Mouse (Mus musculus) heart, postnatal 0 days (tissue): Measurements from ENCODE around the gene Chrna5. TPM values are rescaled to one million over a fixed set of nuclear protein-coding genes. Genes with fewer than 3 reads are reported as not detected.
A peak's percentile ranks its signal among the peaks of the same experiment; 100 is the strongest.

Experiments used
- ATAC-seq: fragments of 200-750 bp; cut with Nextera tagmentation; 2 replicates; pipeline ENCODE4 v1.8.0; 2017; ENCODE audit warnings: low read depth, moderate number of reproducible peaks, moderate library complexity; ENCODE audit not compliant: insufficient read depth
- DNase-seq: peaks from one replicate; pipeline ENCODE4 v3.0.0-alpha.2; 2016; ENCODE audit warnings: low spot score
- H3K27ac ChIP-seq: fragments of 300-500 bp; sonication (generic); 2 replicates; pipeline ENCODE4 v1.5.1; 2014; ENCODE audit warnings: low read depth, mild to moderate bottlenecking
- H3K27me3 ChIP-seq: fragments of 300-500 bp; sonication (generic); 2 replicates; pipeline ENCODE4 v1.6.1; 2014; ENCODE audit warnings: low read length, mixed read lengths; ENCODE audit not compliant: control insufficient read depth, insufficient read depth
- H3K36me3 ChIP-seq: fragments of 300-500 bp; sonication (generic); replicated peaks from 2 replicates; pipeline ENCODE4 v1.6.1; 2014; ENCODE audit warnings: low read length, mixed read lengths; ENCODE audit not compliant: control insufficient read depth, insufficient read depth
- H3K4me1 ChIP-seq: fragments of 300-500 bp; sonication (generic); 2 replicates; pipeline ENCODE4 v1.6.1; 2014; ENCODE audit warnings: antibody characterized with exemption; ENCODE audit not compliant: control insufficient read depth, insufficient read depth
- H3K4me2 ChIP-seq: fragments of 300-500 bp; sonication (generic); 2 replicates; pipeline ENCODE4 v1.6.1; 2014; ENCODE audit warnings: low read depth, mild to moderate bottlenecking, low read length, moderate library complexity
- H3K4me3 ChIP-seq: fragments of 300-500 bp; sonication (generic); 2 replicates; pipeline ENCODE4 v1.5.1; 2014; ENCODE audit warnings: low read depth, low read length
- H3K9ac ChIP-seq: fragments of 300-500 bp; sonication (generic); replicated peaks from 2 replicates; pipeline ENCODE4 v1.6.1; 2014; ENCODE audit warnings: low read depth, low read length, mixed read lengths
- H3K9me3 ChIP-seq: fragments of 300-500 bp; sonication (generic); replicated peaks from 2 replicates; pipeline ENCODE4 v1.6.1; 2016; ENCODE audit warnings: low read length; ENCODE audit not compliant: control insufficient read depth
- CTCF ChIP-seq: IDR thresholded peaks from 2 replicates; pipeline ENCODE4 v1.5.1; 2016; ENCODE audit warnings: antibody characterized with exemption, control low read depth, low read depth
- EP300 ChIP-seq: IDR thresholded peaks from 2 replicates; pipeline ENCODE4 v1.6.1; 2016; ENCODE audit warnings: antibody characterized with exemption, low read depth
- WGBS: fragments of 180-500 bp; shearing (Covaris S2); extraction: QIAGEN DNeasy Blood & Tissue Kit; methylation state at CpG from one replicate; pipeline ENCODE4 v1.1.7; 2014; 5-methylcytosine and 5-hydroxymethylcytosine counted together
- polyA plus RNA-seq: library from polyadenylated mRNA; unstranded; fragments of >200 nt; fragmentation: Nextera tagmentation; extraction: Ambion mirVana; gene quantifications from 2 replicates; pipeline ENCODE4 v1.2.1, GENCODE M21; 2015
- total RNA-seq: library from RNA; depleted of rRNA; stranded (reverse); fragments of >200 nt; gene quantifications from 2 replicates; pipeline ENCODE4 v1.2.3, GENCODE M21; 2014; ENCODE audit warnings: low replicate concordance

Chrna5 gene
- total and polyA plus RNA-seq, 2 experiments from 2014 or later = 0.07 TPM; not detected in 1

DNA sequence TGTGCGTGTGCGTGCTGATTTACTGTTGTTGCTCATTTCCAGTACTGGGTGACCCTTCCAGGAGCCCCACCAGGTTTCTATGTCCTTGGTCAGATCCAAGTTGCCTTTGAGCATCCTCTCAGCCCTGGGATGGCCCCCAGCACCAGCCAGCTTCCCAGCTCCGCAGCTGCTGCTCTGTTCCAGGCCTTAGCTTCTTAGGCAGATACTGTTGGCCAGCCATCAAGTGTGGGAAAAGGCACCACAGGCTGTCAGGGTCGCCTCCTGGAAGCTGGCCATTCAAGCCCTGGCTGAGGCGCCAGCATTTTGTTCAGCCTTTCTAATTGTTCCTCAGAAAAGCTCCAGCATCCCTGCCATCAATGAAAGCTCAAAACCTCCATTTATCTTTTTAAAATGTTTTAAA is 59.3 kb downstream of the Chrna5 start:
- Histone ChIP-seq H3K27ac (no peak overlapping the region), H3K27me3 (no peaks in the 10 kb centered on the region), H3K4me1 (no peaks in the 10 kb centered on the region), H3K4me2 (no peak overlapping the region), H3K9ac (no peak overlapping the region), H3K9me3 (no peaks in the 10 kb centered on the region), H3K36me3 (no peaks in the 10 kb centered on the region), H3K4me3 (no peak overlapping the region)
- no peak for ATAC-seq
- WGBS = 48% methylated on average over 3 of the region's 5 CpGs
- no peak for DNase-seq
- TF ChIP-seq CTCF (no peak), EP300 (no peak)

DNA sequence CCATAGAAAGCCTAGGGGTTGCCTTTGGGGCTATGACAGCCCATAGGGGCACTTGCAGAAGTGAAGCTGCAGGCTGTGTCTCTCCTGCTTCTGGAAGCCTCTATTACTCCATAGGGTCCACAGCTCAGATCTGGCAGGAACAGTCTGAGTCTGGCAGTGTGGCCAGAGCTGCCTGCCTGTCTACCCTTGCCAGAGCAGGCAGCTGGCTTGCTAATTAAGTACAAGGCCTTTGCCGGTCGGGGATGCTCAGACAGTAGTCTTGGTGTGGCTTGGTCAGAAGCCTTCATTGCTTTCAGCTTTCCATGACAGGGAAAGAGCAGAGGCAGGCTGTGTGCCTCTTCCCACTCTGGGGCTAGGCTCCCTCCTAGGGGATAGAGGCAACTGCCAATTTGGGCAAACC is 60.7 kb downstream of the Chrna5 start:
- H3K9me3 ChIP-seq = no peaks in the 10 kb centered on the region
- no peaks in the 10 kb centered on the region for H3K36me3 ChIP-seq
- ATAC-seq (no peak), DNase-seq (no peak)
- H3K9ac ChIP-seq = no peak overlapping the region
- 76% methylated on average over 2 of the region's 2 CpGs for WGBS
- H3K4me3 ChIP-seq = no peak overlapping the region
- no peak overlapping the region for H3K27ac ChIP-seq
- TF ChIP-seq CTCF (no peak), EP300 (no peak)
- H3K4me1 ChIP-seq = no peaks in the 10 kb centered on the region
- H3K27me3 ChIP-seq = no peaks in the 10 kb centered on the region
- no peak overlapping the region for H3K4me2 ChIP-seq

DNA sequence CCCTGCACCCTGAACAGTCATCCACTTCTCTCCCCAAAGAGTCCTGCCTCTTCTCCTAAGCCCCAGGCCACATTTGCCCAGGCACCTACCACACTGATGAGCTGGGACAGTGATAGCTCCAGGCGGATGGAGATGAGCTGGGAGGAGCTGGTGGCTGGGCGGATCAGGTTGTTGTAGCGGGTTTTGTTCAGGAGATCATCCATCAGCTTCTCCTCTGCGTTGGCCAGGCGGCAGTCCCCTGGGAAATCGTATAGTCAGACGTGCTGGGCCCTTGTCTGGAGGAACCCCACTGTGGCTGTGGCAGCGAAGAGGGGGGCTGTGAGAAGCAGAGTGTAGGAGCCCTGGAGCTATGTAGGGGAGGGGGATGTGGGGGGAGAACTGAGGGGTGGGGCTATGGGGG is 63.0 kb downstream of the Chrna5 start:
- no peak overlapping the region for H3K27ac ChIP-seq
- H3K36me3 ChIP-seq = no peaks in the 10 kb centered on the region
- H3K9me3 ChIP-seq = no peaks in the 10 kb centered on the region
- H3K4me3 ChIP-seq = no peak overlapping the region
- H3K4me2 ChIP-seq = no peak overlapping the region
- no peaks in the 10 kb centered on the region for H3K27me3 ChIP-seq
- TF ChIP-seq EP300 (no peak), CTCF (no peak)
- H3K4me1 ChIP-seq = 0 out of 2 replicates have a peak, but pooled peaks cover 3% of the 10 kb centered on the region
- no peak for DNase-seq
- no peak for ATAC-seq
- WGBS = 18% methylated on average over 8 of the region's 8 CpGs
- no peak overlapping the region for H3K9ac ChIP-seq

- Histone ChIP-seq H3K4me3 (no peak overlapping the region), H3K9ac (no peak overlapping the region), H3K27me3 (no peaks in the 10 kb centered on the region), H3K4me1 (0 out of 2 replicates have a peak, but pooled peaks cover 3% of the 10 kb centered on the region), H3K4me2 (no peak overlapping the region), H3K27ac (no peak overlapping the region), H3K9me3 (no peaks in the 10 kb centered on the region), H3K36me3 (no peaks in the 10 kb centered on the region)
- TF ChIP-seq CTCF (no peak), EP300 (no peak)
- 52% methylated on average over 2 of the region's 2 CpGs for WGBS
- ATAC-seq (no peak), DNase-seq (no peak)
These were observed 64.3 kb downstream of the Chrna5 start for GRCm38 (mm10) chr9:55045001-55045400.

DNA sequence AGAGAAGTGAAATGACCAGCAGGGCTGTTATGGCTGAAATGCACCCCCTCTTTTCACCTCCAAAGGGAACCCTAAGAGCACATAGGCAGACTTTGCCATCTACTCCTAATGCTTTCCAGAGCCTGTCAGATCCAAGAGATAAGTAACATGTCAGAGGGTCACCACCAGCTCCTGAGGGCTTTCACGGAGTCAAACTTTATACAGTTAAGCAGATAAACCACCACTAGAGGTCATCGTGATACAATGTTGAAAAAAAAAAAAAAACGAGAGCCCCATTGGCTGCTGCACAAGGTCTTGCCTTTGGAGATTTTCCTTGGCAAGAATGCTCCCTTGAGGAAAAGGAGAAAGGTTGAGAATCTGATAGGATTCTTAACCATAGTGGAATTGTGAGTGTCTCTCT is 66.1 kb downstream of the Chrna5 start:
- no peak overlapping the region for H3K9ac ChIP-seq
- ATAC-seq = no peak
- H3K27me3 ChIP-seq = no peaks in the 10 kb centered on the region
- H3K4me1 ChIP-seq = 0 out of 2 replicates have a peak, but pooled peaks cover 3% of the 10 kb centered on the region
- WGBS = 1% methylated on average over 3 of the region's 3 CpGs
- no peak for DNase-seq
- H3K9me3 ChIP-seq = no peaks in the 10 kb centered on the region
- H3K27ac ChIP-seq = no peak overlapping the region
- no peak overlapping the region for H3K4me2 ChIP-seq
- H3K4me3 ChIP-seq = no peak overlapping the region
- TF ChIP-seq CTCF (no peak), EP300 (no peak)
- no peaks in the 10 kb centered on the region for H3K36me3 ChIP-seq

DNA sequence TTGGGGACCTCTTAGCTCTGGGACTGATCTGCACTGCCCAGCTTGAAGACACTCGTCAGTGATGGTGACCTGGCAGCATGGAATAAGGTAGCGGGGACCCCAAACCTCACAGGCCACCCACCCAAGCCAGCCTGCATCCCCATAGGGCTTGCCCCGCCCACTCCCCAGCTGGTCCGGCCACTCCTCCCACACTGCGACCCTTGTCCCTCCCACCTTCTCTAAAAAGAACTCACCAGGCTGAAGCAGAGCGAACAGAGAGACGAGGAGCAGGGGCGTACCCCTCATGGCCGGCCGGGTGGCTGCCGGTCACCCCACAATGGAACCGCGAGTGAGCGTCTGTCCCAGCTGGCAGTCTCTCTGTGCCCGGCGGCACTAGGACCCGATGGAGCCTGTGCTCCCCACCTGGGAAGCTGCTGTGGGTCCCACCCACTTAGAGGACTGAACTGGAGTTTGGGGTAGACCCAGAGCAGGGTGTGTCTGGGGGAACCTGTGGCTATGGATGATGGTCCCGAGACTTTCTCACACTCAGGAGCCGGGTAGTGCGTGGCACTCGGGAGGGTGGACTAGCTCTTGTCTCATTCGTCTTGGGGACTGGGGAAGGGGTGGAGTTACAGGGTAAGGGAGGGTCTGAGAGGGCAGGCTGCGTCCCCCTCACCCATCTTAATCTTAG is 67.7 kb downstream of the Chrna5 start, which contains the start of gene Chrnb4:
Gene Chrnb4 (minus strand): TSS at position 569 of the 670 bp plus-strand sequence.
- Histone ChIP-seq H3K27ac (no peak within 1 kb of the TSS), H3K4me1 (0 out of 2 replicates have a peak, but pooled peaks cover 3% of the 10 kb centered on the region), H3K9ac (no peak within 1 kb of the TSS; the same call in 1 of the 2 replicates), H3K9me3 (no peaks in the 10 kb centered on the region), H3K36me3 (no peaks in the 10 kb centered on the region), H3K4me2 (peak within 1 kb of the TSS; percentile 82), H3K4me3 (peak within 1 kb of the TSS; percentile 47), H3K27me3 (no peaks in the 10 kb centered on the region)
- no peak for TF ChIP-seq CTCF
- TF ChIP-seq EP300 = no peak
- no peak for ATAC-seq
- 2% methylated on average over 23 of the region's 23 CpGs for WGBS
- DNase-seq = no peak
